ENCODE assay signal across 1 mouse cellular context in the genomic region with DNA sequence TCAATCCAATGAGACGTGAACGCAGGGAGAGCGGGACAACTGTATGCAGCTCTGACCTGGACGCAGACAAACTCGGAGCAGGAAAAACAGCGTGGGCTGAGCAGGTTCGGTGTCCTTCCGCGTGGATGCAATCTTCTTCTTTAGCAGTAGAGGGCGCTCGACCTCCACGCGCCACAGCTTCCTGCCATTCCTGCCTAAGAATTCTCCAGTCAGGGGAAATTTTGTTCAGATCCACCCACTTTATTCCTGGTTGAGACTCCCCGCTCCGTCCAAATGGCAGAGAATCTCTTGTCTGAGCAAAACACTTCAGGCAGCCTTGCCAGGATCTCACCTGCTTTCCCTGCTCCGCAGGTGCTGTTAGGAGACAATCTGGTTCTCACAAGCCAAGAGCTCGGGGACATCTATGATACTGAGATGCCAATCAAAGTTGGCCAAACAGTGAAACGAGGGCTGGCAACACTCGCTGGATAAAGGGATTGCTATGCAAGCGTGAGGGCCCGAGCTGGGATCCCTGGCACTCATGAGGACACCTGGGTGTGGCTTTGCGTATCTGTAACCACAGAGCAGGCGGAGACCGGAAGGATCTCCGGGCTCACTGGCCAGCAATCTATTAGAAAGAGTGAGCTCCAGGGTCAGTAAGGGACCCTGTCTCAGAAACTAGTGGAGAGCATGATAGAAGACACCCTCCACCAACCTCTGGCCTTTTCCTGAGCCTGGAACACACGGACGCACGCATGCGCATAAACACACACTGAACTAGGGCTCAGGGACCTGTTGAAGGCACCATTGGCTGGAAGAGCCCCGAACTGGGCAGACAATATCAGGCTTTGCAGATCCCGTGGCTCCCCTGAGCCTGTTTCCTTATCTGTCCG.
TF ChIP-seq lines count a peak whose summit lies in the region.

No protein-coding gene starts in this region.

TF ChIP-seq in C2C12, 6 proteins besides CTCF, POLR2A, EP300 and RAD21:
- TF ChIP-seq USF1 (IDR thresholded peaks at IDR 0.05; ENCODE audit: low read depth) (no peak), FOSL1 (IDR thresholded peaks at IDR 0.05; ENCODE audit: insufficient read depth, low read length, poor library complexity, severe bottlenecking) (no peak), MAX (IDR thresholded peaks at IDR 0.05) (no peak), CEBPB (IDR thresholded peaks at IDR 0.05; ENCODE audit: low read depth) (no peak), MYOD1 (IDR thresholded peaks at IDR 0.05; ENCODE audit: control insufficient read depth, insufficient read length, low read depth) (no peak), MYOG (IDR thresholded peaks at IDR 0.05; ENCODE audit: control insufficient read depth, extremely low read depth, insufficient read length) (no peak)
